26 mouse cellular contexts compared by ENCODE assay signal in the genomic region with DNA sequence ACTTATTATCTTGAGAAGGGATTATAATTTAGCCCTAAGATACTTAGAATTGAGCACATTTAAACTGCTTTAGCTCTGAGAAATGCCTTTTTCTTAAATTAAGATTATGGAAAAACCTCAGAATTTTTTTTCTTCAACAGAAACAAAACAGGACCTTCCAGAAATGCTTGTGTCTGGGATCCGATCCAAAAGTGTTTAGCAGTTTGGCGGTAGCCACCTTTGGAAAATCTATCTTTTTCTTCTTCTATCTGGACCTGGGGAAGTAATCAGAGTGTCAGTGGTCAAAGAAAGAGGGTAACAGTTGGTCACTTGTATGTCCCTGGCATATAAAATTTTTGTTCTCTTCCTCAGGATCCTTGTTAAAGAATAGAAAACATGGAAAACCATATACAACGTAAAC.
"Had no signal": no experiment of that assay in that cellular context is flagged by ENCODE, and none has a peak within 500 bp of the region (broad histone marks: within the 10 kb centered on the region; RNA-seq: fewer than 3 reads in every experiment).

No protein-coding gene starts in this region.

- H3K4me2 ChIP-seq: heart, embryonic 12.5 days; hindbrain, embryonic 13.5 days; hindbrain, embryonic 15.5 days; kidney, embryonic 15.5 days; limb, embryonic 13.5 days; liver, embryonic 11.5 days; liver, embryonic 13.5 days; liver, embryonic 15.5 days had no signal

- H3K4me1 ChIP-seq: hindbrain, embryonic 15.5 days had no signal

- DNase-seq: gastrocnemius, adult 2 months; gastrocnemius, postnatal 10 days; gastrocnemius, postnatal 25 days; heart, adult 18-20 months; heart, postnatal 14 days; heart, postnatal 36 days; kidney, adult 11 months; kidney, adult 2 months; kidney, adult 9 months; kidney, postnatal 14 days; kidney, postnatal 36 days; layer of hippocampus, adult 9-11 months; layer of hippocampus, postnatal 36 days; liver; liver, embryonic 13.5 days had no signal

- H3K27me3 ChIP-seq: heart, embryonic 12.5 days; hindbrain, embryonic 13.5 days; hindbrain, embryonic 15.5 days; kidney, embryonic 15.5 days; limb, embryonic 13.5 days; liver, embryonic 13.5 days; liver, embryonic 15.5 days had no signal

- H3K4me3 ChIP-seq: gastrocnemius, adult 2 months; heart, embryonic 10.5 days; heart, embryonic 12.5 days; hindbrain, embryonic 13.5 days; hindbrain, embryonic 15.5 days; kidney, embryonic 15.5 days; limb, embryonic 13.5 days; liver, embryonic 13.5 days; liver, embryonic 15.5 days had no signal

- ATAC-seq: hindbrain, postnatal 0 days; intestine, embryonic 16.5 days had no signal

- H3K9ac ChIP-seq: heart, embryonic 12.5 days; hindbrain, embryonic 13.5 days; hindbrain, embryonic 15.5 days; kidney, embryonic 15.5 days; limb, embryonic 13.5 days; liver, embryonic 13.5 days; liver, embryonic 15.5 days had no signal

- H3K9me3 ChIP-seq: heart, embryonic 10.5 days; heart, embryonic 12.5 days; hindbrain, embryonic 13.5 days; hindbrain, embryonic 15.5 days; kidney, embryonic 15.5 days; limb, embryonic 13.5 days; liver, embryonic 13.5 days; liver, embryonic 15.5 days had no signal

- H3K36me3 ChIP-seq: heart, embryonic 10.5 days; hindbrain, embryonic 13.5 days; hindbrain, embryonic 15.5 days; kidney, embryonic 15.5 days; limb, embryonic 13.5 days; liver, embryonic 13.5 days; liver, embryonic 15.5 days had no signal

- H3K27ac ChIP-seq: gastrocnemius, adult 2 months; heart, embryonic 10.5 days; hindbrain, embryonic 13.5 days; hindbrain, embryonic 15.5 days; hindbrain, postnatal 0 days; kidney, embryonic 15.5 days; kidney, postnatal 0 days; limb, embryonic 13.5 days; liver, embryonic 13.5 days; liver, embryonic 15.5 days had no signal
